Mouse (Mus musculus): ENCODE results near the gene Rora.

DNA sequence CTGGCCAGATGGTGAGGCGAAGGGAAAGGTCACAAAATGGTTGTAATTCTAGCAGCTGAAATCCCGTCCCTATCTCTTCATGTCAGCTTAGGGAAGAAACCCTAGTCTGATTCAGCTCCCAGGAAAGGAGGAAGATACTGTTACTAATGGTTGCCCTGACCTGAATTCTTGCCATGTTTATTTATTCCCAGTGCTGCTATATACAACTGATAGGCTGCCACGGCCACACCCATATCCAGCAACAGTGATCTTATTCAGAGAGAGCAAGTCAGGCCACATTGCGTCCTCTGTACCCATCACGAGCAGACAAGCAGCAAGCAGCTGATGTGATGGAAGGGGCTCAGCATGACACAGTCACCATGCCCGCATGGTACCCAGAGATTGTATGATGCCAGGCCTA, 150.6 kb downstream of the Rora start:
- no peak for TF ChIP-seq MAX (IDR thresholded peaks at IDR 0.05)
- no peak for TF ChIP-seq CTCF (IDR thresholded peaks at IDR 0.05; ENCODE audit: control insufficient read depth, insufficient read depth, insufficient read length)
- TF ChIP-seq MYOG (IDR thresholded peaks at IDR 0.05; ENCODE audit: control insufficient read depth, extremely low read depth, insufficient read length): no peak
- TF ChIP-seq USF1 (IDR thresholded peaks at IDR 0.05; ENCODE audit: low read depth): no peak
- no peak for TF ChIP-seq MYOD1 (IDR thresholded peaks at IDR 0.05; ENCODE audit: control insufficient read depth, insufficient read length, low read depth)
- no peak for TF ChIP-seq CEBPB (IDR thresholded peaks at IDR 0.05; ENCODE audit: low read depth)
